Mouse (Mus musculus) T-helper 2 cell (primary cell): ENCODE results near the gene Cox5b.
"Not testable (repeated sequence)": the region's sequence is repeated elsewhere in the genome, so short reads cannot be mapped to it uniquely, and the experiment has no call there.

Source experiments
- in situ Hi-C: fragments of 300-600 bp; cut with MboI, MseI; formaldehyde crosslinking; loops from one replicate; pipeline ENCODE4 v1.15.1; 2025; ENCODE audit warnings: high pct_unique_total_duplicates

The Cox5b gene

GRCm38 (mm10) chr1:36691271-36692155 is at the start of gene Cox5b:
Gene Cox5b (plus strand): TSS chr1:36691449.
- in situ Hi-C loops, result no loop called here

- in situ Hi-C loops, result no loop called here
Observed at GRCm38 (mm10) chr1:36643957-36644614, 47.2 kb upstream of the Cox5b start.

- in situ Hi-C loops, result no loop called here
Observed at GRCm38 (mm10) chr1:36644615-36645007, 46.6 kb upstream of the Cox5b start.

- in situ Hi-C loops, result no loop called here
Observed at GRCm38 (mm10) chr1:36646285-36646684, 45.0 kb upstream of the Cox5b start.

GRCm38 (mm10) chr1:36647631-36648030 is 43.6 kb upstream of the Cox5b start:
- in situ Hi-C loops, result no loop called here

- in situ Hi-C loops, result no loop called here
Observed at GRCm38 (mm10) chr1:36655039-36655438, 36.2 kb upstream of the Cox5b start.

- in situ Hi-C loops, result no loop called here
Observed at GRCm38 (mm10) chr1:36656233-36656632, 35.0 kb upstream of the Cox5b start.

- in situ Hi-C loops, result no loop called here
Observed at GRCm38 (mm10) chr1:36657658-36658415, 33.4 kb upstream of the Cox5b start.

GRCm38 (mm10) chr1:36658621-36659399 is 32.4 kb upstream of the Cox5b start:
- in situ Hi-C loops, result no loop called here

- in situ Hi-C loops, result no loop called here
Observed at GRCm38 (mm10) chr1:36664457-36664856, 26.8 kb upstream of the Cox5b start.

- in situ Hi-C loops, result no loop called here
Observed at GRCm38 (mm10) chr1:36665165-36665723, 26.0 kb upstream of the Cox5b start.

- in situ Hi-C loops, result no loop called here
Observed at GRCm38 (mm10) chr1:36665934-36666333, 25.3 kb upstream of the Cox5b start.

- in situ Hi-C loops, result not testable (repeated sequence)
Observed at GRCm38 (mm10) chr1:36668007-36668406, 23.2 kb upstream of the Cox5b start.

- in situ Hi-C loops, result no loop called here
Observed at GRCm38 (mm10) chr1:36670256-36670655, 21.0 kb upstream of the Cox5b start.

- in situ Hi-C loops, result no loop called here
Observed at GRCm38 (mm10) chr1:36671260-36671659, 20.0 kb upstream of the Cox5b start.

GRCm38 (mm10) chr1:36672648-36673350 is 18.4 kb upstream of the Cox5b start:
- in situ Hi-C loops, result no loop called here

- in situ Hi-C loops, result no loop called here
Observed at GRCm38 (mm10) chr1:36674936-36675335, 16.3 kb upstream of the Cox5b start.

- in situ Hi-C loops, result loop anchor here (5.0 to 10.0 kb wide), 3 partner anchors 64 to 1944 kb away; no protein-coding TSS in a partner anchor
Observed at GRCm38 (mm10) chr1:36680893-36681292, 10.4 kb upstream of the Cox5b start.

- in situ Hi-C loops, result loop anchor here (5.0 to 10.0 kb wide), 3 partner anchors 62 to 1942 kb away; no protein-coding TSS in a partner anchor
Observed at GRCm38 (mm10) chr1:36682620-36683355, 8.5 kb upstream of the Cox5b start, which contains the start of gene Fam178b. Gene Fam178b (minus strand): TSS chr1:36683183.
